Mouse (Mus musculus) testis, postnatal 10 days (tissue): Measurements from ENCODE around the gene Abhd13.

Experiments used
- DNase-seq: peaks from one replicate; pipeline ENCODE4 v3.0.0; 2021; ENCODE audit warnings: low spot score

The Abhd13 gene

DNA sequence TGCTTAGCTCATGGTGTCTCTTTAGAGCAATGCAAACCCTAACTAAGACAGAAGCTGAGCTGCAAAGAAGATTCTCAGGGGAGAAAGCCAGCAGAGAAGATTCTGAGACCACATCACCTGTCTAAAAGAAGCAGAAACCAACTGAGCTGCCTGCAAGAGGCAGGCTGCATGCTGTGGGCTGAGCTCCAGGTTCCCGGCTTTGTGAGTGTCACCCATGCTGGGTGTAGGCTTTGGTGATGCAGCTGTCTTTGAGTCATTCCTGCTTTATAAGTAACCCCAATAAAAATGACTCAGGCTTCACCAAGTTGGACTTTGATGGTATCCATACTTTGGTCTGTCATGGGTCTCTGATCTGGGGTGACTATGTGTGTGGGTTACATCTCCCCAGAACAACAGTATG, 38.7 kb downstream of the Abhd13 start:
- no peak for DNase-seq

DNA sequence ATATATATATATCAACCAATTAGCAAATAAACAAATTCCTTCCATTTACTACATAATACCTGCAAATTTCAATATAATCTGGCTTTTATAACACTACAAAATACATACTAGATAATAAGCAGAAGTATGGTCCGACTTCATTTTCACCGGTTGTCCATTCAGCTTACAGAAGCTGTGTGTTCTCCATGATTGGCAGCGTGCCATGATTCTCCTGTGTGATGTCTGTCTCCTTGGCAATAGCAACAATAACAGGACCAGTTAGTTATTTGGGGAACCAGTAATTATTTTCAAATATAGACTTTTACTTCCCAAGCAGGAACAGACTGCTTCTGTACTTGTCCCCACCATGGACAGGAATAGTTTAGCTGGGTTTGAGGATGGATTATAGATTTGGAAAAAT, 39.7 kb downstream of the Abhd13 start:
- DNase-seq = peak; percentile 47

DNA sequence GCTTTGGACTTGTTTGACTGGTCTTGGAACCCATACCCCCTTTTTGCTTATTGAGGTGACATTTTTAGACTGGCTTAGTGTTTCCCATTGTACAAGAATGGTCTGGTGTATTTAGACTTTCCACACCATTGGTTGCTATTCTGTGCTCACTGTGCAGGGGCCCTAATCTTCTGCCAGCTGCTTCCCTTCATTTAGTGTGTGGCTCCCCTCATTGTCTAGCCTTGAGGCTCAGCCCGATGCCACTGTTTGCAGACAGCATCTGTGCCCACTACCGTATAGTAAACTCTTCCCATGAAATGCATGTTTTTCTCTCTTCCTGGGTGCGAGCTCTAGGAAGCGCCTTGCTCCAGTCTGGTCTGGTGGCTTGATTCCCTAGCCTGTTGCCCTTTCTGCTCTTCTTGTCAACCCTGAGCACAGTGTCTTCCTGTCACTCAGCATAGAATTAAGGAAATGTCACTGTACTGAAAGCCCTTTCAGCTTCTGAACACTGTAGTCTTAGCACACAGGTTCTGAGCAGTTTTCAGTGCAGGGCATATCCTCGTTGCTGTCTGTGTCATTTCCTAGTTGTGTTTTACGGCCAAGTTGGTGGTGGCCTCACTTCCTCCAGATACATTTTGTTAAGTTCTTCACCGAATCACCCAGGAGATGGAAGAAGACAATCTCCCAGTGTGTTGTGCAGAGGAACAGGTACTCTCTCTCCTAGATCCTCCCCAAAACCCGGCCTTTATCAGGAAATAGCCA, 53.0 kb downstream of the Abhd13 start:
- DNase-seq = no peak

DNA sequence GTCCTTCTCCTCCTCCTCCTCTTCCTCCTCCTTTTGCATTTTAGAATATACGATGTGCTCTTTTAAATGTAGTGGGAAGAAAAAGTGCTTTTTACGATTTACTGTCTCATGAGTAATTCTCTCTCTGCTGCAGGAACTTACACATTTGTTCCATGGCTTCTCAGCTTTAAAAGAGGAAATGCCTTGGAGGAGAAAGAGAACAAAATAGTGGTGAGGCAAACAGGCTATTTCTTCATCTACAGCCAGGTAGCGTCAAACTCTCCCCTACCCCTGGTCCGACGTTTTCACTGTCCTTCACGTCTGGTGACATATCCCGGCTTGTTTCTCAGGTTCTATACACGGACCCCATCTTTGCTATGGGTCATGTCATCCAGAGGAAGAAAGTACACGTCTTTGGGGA, 53.7 kb downstream of the Abhd13 start:
- no peak for DNase-seq

DNA sequence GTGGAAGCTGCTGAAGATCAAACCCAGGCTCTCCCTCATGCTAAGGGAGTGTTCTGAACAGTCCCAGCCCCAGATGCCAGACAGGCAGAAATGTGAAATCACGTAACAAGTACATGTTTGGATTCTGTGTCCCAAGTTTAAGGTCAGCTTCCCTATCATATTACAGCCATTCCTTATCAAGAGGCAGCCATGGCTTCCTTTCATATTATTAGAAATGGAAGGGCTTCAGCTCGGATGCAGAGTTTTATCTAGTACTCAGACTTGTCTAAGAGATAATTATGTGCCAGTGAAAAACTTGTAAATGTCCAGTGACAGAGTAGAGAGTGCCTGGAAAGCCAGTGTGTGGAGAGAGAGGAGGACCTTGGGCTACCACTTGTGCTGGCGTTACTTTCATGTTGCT, 63.4 kb downstream of the Abhd13 start:
- no peak for DNase-seq
